Mouse (Mus musculus) olfactory bulb, adult 2 months (tissue): Measurements from ENCODE around the gene Sh2d5.

ENCODE experiments used
- CTCF ChIP-seq: fragments of 200-500 bp; IDR thresholded peaks from 2 replicates; pipeline ENCODE4 v1.5.1; 2012; ENCODE audit warnings: low read depth, mild to moderate bottlenecking, low read length, moderate library complexity; ENCODE audit not compliant: insufficient read depth
- POLR2A ChIP-seq: fragments of 200-500 bp; IDR thresholded peaks from 2 replicates; pipeline ENCODE4 v1.6.1; 2012; ENCODE audit warnings: mild to moderate bottlenecking, low read depth, low read length, moderate library complexity; ENCODE audit not compliant: insufficient read depth

GRCm38 (mm10) chr4:138267869-138268268 is 17.7 kb downstream of the Sh2d5 start:
- TF ChIP-seq CTCF (no peak), POLR2A (no peak)
